Mouse (Mus musculus) brown adipose tissue, adult 24 weeks (tissue): ENCODE results near the gene E2f4. TPM values are rescaled to one million over a fixed set of nuclear protein-coding genes. Genes with fewer than 3 reads are reported as not detected.

ENCODE experiments used
- H3K27ac ChIP-seq: fragments of 200-500 bp; replicated peaks from 2 replicates; pipeline ENCODE4 v1.5.1; 2012; ENCODE audit warnings: low read depth, mild to moderate bottlenecking, low read length
- H3K4me1 ChIP-seq: fragments of 200-500 bp; 2 replicates; pipeline ENCODE4 v1.6.1; 2012; ENCODE audit warnings: low read length, mixed read lengths; ENCODE audit not compliant: control insufficient read depth, insufficient read depth, insufficient read length
- H3K4me3 ChIP-seq: fragments of 200-500 bp; 2 replicates; pipeline ENCODE4 v1.5.1; 2012; ENCODE audit warnings: low read depth, mild to moderate bottlenecking, low read length, moderate library complexity; ENCODE audit not compliant: insufficient read depth
- polyA plus RNA-seq: library from polyadenylated mRNA; stranded (reverse); fragments of >200 nt; gene quantifications from 2 replicates; pipeline ENCODE4 v1.2.4, GENCODE M21; 2012; ENCODE audit not compliant: missing spikeins, insufficient read depth, insufficient read length

E2f4 gene
- 22.5 and 27.0 TPM in 2 replicates for polyA plus RNA-seq

GRCm38 (mm10) chr8:105297511-105298192, at the start of gene E2f4:
Gene E2f4 (plus strand): TSS chr8:105297663.
- Histone ChIP-seq H3K27ac (peak within 1 kb of the TSS; percentile 80), H3K4me3 (peak within 1 kb of the TSS; percentile 82), H3K4me1 (0 out of 2 replicates have a peak, but pooled peaks cover 3% of the 10 kb centered on the region)

GRCm38 (mm10) chr8:105251954-105252353, 45.5 kb upstream of the E2f4 start:
- Histone ChIP-seq H3K27ac (no peak overlapping the region), H3K4me1 (no peaks in the 10 kb centered on the region; the same call in 1 of the 2 replicates), H3K4me3 (no peak overlapping the region)

GRCm38 (mm10) chr8:105252680-105253537, 44.6 kb upstream of the E2f4 start:
- Histone ChIP-seq H3K4me1 (no peaks in the 10 kb centered on the region; the same call in 1 of the 2 replicates), H3K4me3 (no peak overlapping the region), H3K27ac (no peak overlapping the region)

GRCm38 (mm10) chr8:105253766-105254151, 43.7 kb upstream of the E2f4 start:
- H3K4me3 ChIP-seq: peak overlapping the region; percentile 64; the same call in 1 of the 2 replicates
- H3K4me1 ChIP-seq: no peaks in the 10 kb centered on the region; the same call in 1 of the 2 replicates
- no peak overlapping the region for H3K27ac ChIP-seq

- H3K27ac ChIP-seq: peak overlapping the region; percentile 27; the same call in 1 of the 2 replicates
- H3K4me1 ChIP-seq: no peaks in the 10 kb centered on the region; the same call in 1 of the 2 replicates
- H3K4me3 ChIP-seq: peak overlapping the region; percentile 64
Observed at GRCm38 (mm10) chr8:105254152-105254965, 43.1 kb upstream of the E2f4 start.

- peak within 1 kb of the TSS; percentile 27; the same call in 1 of the 2 replicates for H3K27ac ChIP-seq
- H3K4me1 ChIP-seq: no peaks in the 10 kb centered on the region; the same call in 1 of the 2 replicates
Observed at GRCm38 (mm10) chr8:105254966-105255350, 42.5 kb upstream of the E2f4 start, which contains the start of gene B3gnt9. Gene B3gnt9 (minus strand): TSS chr8:105255153.

GRCm38 (mm10) chr8:105257318-105258114, 39.9 kb upstream of the E2f4 start:
- Histone ChIP-seq H3K27ac (no peak overlapping the region), H3K4me1 (no peaks in the 10 kb centered on the region; the same call in 1 of the 2 replicates), H3K4me3 (no peak overlapping the region)

More at GRCm38 (mm10) chr8:105254966-105255350, 42.5 kb upstream of the E2f4 start, which contains the start of gene B3gnt9:
- peak within 1 kb of the TSS; percentile 64 for H3K4me3 ChIP-seq

GRCm38 (mm10) chr8:105258911-105259720, 38.3 kb upstream of the E2f4 start:
- Histone ChIP-seq H3K4me3 (peak overlapping the region; percentile 34; the same call in 1 of the 2 replicates), H3K4me1 (no peaks in the 10 kb centered on the region; the same call in 1 of the 2 replicates), H3K27ac (no peak overlapping the region)

GRCm38 (mm10) chr8:105259721-105260320, 37.6 kb upstream of the E2f4 start:
- peak overlapping the region; percentile 34 for H3K4me3 ChIP-seq
- no peak overlapping the region for H3K27ac ChIP-seq
- H3K4me1 ChIP-seq: no peaks in the 10 kb centered on the region; the same call in 1 of the 2 replicates

GRCm38 (mm10) chr8:105260371-105261099, 36.9 kb upstream of the E2f4 start:
- peaks cover 5% of the 10 kb centered on the region; the same call in 1 of the 2 replicates for H3K4me1 ChIP-seq
- no peak overlapping the region for H3K27ac ChIP-seq
- H3K4me3 ChIP-seq: no peak overlapping the region

GRCm38 (mm10) chr8:105261326-105261980, 36.0 kb upstream of the E2f4 start:
- Histone ChIP-seq H3K4me1 (peaks cover 5% of the 10 kb centered on the region; the same call in 1 of the 2 replicates), H3K4me3 (no peak overlapping the region), H3K27ac (no peak overlapping the region)
